Mouse (Mus musculus) left cerebral cortex, postnatal 10 days (tissue): Measurements from ENCODE around the gene Krtap11-1. TPM values are rescaled to one million over a fixed set of nuclear protein-coding genes. Genes with fewer than 3 reads are reported as not detected.

ENCODE experiments used
- DNase-seq, 2 experiments: peaks; one replicate each; pipeline ENCODE4 v3.0.0; 2021 to 2022; ENCODE audit warnings: low spot score in 2 of 2, mixed read lengths in 1 of 2; ENCODE audit errors: extremely low spot score in 1 of 2
- intact Hi-C: fragments of 180-260 bp; cut with DNase I; formaldehyde crosslinking; loops from one replicate; pipeline ENCODE4 v1.15.1; 2025
- total RNA-seq, 2 experiments: library from RNA; stranded (reverse); gene quantifications; 2 replicates each; pipeline ENCODE4 v1.2.3; 2021

Krtap11-1 gene
- total RNA-seq, 2 experiments from 2014 or later = not detected

- DNase-seq = peak in 1 of 2 experiments; percentile 38
- intact Hi-C loops = loop anchor here (10.0 kb wide), 1 partner anchor 244 kb away; no protein-coding TSS in a partner anchor
These were observed 50.4 kb downstream of the Krtap11-1 start for GRCm38 (mm10) chr16:89520555-89520954.

Other genes starting within 250 kb of the Krtap11-1 start
- not detected for gene Krtap21-1, start 167.3 kb downstream of the Krtap11-1 start, total RNA-seq
- not detected for gene Krtap6-2, start 151.1 kb downstream of the Krtap11-1 start, total RNA-seq
- not detected for gene Krtap8-1, start 83.2 kb downstream of the Krtap11-1 start, total RNA-seq
- under 1 TPM; 0.60 to 0.63 TPM for gene Krtap7-1, start 62.9 kb downstream of the Krtap11-1 start, total RNA-seq